Comparison of ENCODE assay signal across 25 mouse cellular contexts in the genomic region with DNA sequence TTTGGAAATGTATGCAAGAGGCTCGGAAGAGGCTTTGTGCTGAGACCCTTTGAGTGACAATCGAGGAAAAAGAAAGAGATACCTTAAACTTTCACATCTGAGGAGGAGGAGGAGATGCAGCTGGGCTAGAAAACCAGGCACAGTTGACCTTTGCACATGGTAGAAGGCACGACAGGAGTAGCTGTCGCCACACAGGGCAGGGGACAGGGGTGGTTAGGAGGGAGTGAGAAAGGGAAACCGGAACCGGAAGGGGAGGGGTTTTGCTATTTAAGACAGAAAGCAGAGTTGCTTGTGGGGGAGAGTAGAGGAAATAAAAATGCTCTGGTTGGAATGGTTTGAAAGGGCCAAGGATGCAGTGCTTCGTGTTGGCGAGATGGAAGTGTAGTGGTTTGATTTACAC. TPM values are rescaled to one million over a fixed set of nuclear protein-coding genes. Genes with fewer than 3 reads are reported as not detected.
"Had no signal": no experiment of that assay in that cellular context is flagged by ENCODE, and none has a peak within 500 bp of the region (broad histone marks: within the 10 kb centered on the region; RNA-seq: fewer than 3 reads in every experiment).

No protein-coding gene starts in this region.

- H3K4me3 ChIP-seq: layer of hippocampus, adult 2 months; left cerebral cortex, adult 2 months; liver, embryonic 13.5 days; megakaryocyte, embryonic 14.5 days; midbrain, embryonic 10.5 days had no signal

- H3K27ac ChIP-seq: layer of hippocampus, adult 2 months; left cerebral cortex, adult 2 months; liver, embryonic 13.5 days; midbrain, embryonic 10.5 days had no signal

- H3K9ac ChIP-seq: liver, embryonic 13.5 days had no signal

- H3K36me3 ChIP-seq: liver, embryonic 13.5 days; midbrain, embryonic 10.5 days had no signal

- H3K27me3 ChIP-seq: liver, embryonic 13.5 days; megakaryocyte, embryonic 14.5 days had no signal

- H3K4me2 ChIP-seq: liver, embryonic 13.5 days had no signal

- DNase-seq: kidney, adult 18-20 months; kidney, adult 9 months; kidney, postnatal 14 days; layer of hippocampus, postnatal 36 days; liver, embryonic 13.5 days; lung, adult 2 months; lung, postnatal 14 days; lung, postnatal 4 days; midbrain, embryonic 14.5 days; thymus, postnatal 25 days had no signal

- H3K4me1 ChIP-seq: liver, embryonic 13.5 days; megakaryocyte, embryonic 14.5 days; midbrain, embryonic 10.5 days had no signal

- H3K9me3 ChIP-seq: liver, embryonic 13.5 days; midbrain, embryonic 10.5 days had no signal

RNA-seq across cellular contexts. Expression of a gene that starts 9.4 kb away (rescaled TPM):
- total RNA-seq: layer of hippocampus, adult 2 months; layer of hippocampus, postnatal 10 days; layer of hippocampus, postnatal 36 days; left cerebral cortex, postnatal 10 days; left cerebral cortex, postnatal 36 days had no signal
- polyA plus RNA-seq: large intestine, adult 2 months; limb, embryonic 11.5 days; liver, embryonic 13.5 days; liver, embryonic 16.5 days; lung, embryonic 16.5 days; midbrain, embryonic 10.5 days; neural tube, embryonic 11.5 days; neural tube, embryonic 14.5 days; spleen, adult 2 months; stomach, embryonic 14.5 days had no signal
